Mouse (Mus musculus) testis, adult 2 months (tissue): ENCODE results near the gene Zfp524.

ENCODE experiments used
- CTCF ChIP-seq: fragments of 200-500 bp; IDR thresholded peaks from 2 replicates; pipeline ENCODE4 v1.5.1; 2012; ENCODE audit warnings: low read depth, mild to moderate bottlenecking, inconsistent platforms, low read length, moderate library complexity; ENCODE audit not compliant: control insufficient read depth, insufficient read depth, insufficient replicate concordance
- POLR2A ChIP-seq: fragments of 200-500 bp; IDR thresholded peaks from 2 replicates; pipeline ENCODE4 v1.6.1; 2012; ENCODE audit warnings: low read depth, mild to moderate bottlenecking, inconsistent platforms, low read length, moderate library complexity; ENCODE audit not compliant: control insufficient read depth

GRCm38 (mm10) chr7:4996934-4997333 lies 17.3 kb upstream of the Zfp524 start:
- TF ChIP-seq CTCF (no peak), POLR2A (no peak)
